Mouse (Mus musculus): ENCODE results near the gene Tmem150b. TPM values are rescaled to one million over a fixed set of nuclear protein-coding genes. Genes with fewer than 3 reads are reported as not detected.
A peak's percentile ranks its signal among the peaks of the same experiment; 100 is the strongest.

Gene Tmem150b
- polyA plus RNA-seq, 1 experiment: 0.14 TPM

DNA sequence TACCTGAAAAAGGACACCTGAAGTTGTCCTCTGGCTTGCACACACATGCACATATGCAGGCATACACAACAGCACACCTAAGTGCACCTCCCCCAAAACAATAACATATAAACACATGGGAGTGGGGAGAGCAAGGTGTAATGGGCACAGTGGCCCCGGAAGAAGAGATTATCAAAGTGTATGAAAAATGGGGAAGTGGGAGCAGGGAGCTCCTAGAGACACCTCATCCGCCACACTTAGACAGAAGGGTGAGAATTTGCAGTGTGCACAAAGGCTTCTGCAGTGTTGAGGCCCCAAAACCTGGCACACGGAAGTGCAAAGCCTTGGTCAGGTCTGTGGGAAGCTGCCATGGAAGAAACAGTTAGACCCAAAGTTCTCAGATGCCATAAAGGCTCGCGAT, 6.0 kb upstream of the Tmem150b start:
- no peak overlapping the region for H3K4me3 ChIP-seq (ENCODE audit: control insufficient read depth, low read depth, low read length)
- no peak for TF ChIP-seq CTCF (IDR thresholded peaks at IDR 0.05; ENCODE audit: control insufficient read depth, insufficient read depth, insufficient replicate concordance, low read depth, low read length)
- no peak for TF ChIP-seq POLR2A (IDR thresholded peaks at IDR 0.05; ENCODE audit: control insufficient read depth, low read depth, low read length)
- H3K4me1 ChIP-seq (ENCODE audit: control insufficient read depth, insufficient read depth, low read length): no peaks in the 10 kb centered on the region
- no peak overlapping the region for H3K27ac ChIP-seq (ENCODE audit: control insufficient read depth, insufficient read depth, low read depth, low read length)
- no peaks in the 10 kb centered on the region for H3K27me3 ChIP-seq (ENCODE audit: control insufficient read depth, insufficient read depth, low read length)
- no peaks in the 10 kb centered on the region for H3K36me3 ChIP-seq (ENCODE audit: control insufficient read depth, insufficient read depth, low read length)

DNA sequence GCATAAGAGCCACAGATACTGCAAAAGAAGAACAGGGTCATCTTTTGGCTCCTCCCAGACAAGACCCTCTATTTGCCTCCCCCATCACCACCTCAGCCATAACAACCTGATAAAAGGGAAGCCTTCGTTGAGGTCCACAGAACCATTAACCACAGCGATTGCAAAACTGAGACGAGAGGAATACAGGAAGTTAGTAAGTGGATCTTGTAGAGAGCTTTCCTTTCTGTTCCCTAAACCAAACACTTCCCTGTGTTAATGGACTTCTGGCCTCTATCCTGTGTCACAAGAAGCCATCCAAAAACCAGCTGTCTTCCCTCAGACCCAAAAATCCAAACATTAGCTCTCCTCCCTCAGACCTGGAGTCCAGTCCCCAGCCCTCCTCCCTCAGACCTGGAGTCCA, 690 bp downstream of the Tmem150b start:
- no peaks in the 10 kb centered on the region for H3K27me3 ChIP-seq (ENCODE audit: control insufficient read depth, insufficient read depth, low read length)
- no peak overlapping the region for H3K27ac ChIP-seq (ENCODE audit: control insufficient read depth, insufficient read depth, low read depth, low read length)
- no peaks in the 10 kb centered on the region for H3K36me3 ChIP-seq (ENCODE audit: control insufficient read depth, insufficient read depth, low read length)
- peaks cover 5% of the 10 kb centered on the region for H3K4me1 ChIP-seq (ENCODE audit: control insufficient read depth, insufficient read depth, low read length)
- TF ChIP-seq CTCF (IDR thresholded peaks at IDR 0.05; ENCODE audit: control insufficient read depth, insufficient read depth, insufficient replicate concordance, low read depth, low read length) (no peak), POLR2A (IDR thresholded peaks at IDR 0.05; ENCODE audit: control insufficient read depth, low read depth, low read length) (no peak)
- no peak overlapping the region for H3K4me3 ChIP-seq (ENCODE audit: control insufficient read depth, low read depth, low read length)

GRCm38 (mm10) chr7:4723508-4723907, 1.5 kb downstream of the Tmem150b start:
- peak overlapping the region; percentile 63 for H3K4me3 ChIP-seq (ENCODE audit: control insufficient read depth, low read depth, low read length)
- no peak overlapping the region for H3K27ac ChIP-seq (ENCODE audit: control insufficient read depth, insufficient read depth, low read depth, low read length)
- H3K27me3 ChIP-seq (ENCODE audit: control insufficient read depth, insufficient read depth, low read length): no peaks in the 10 kb centered on the region
- TF ChIP-seq POLR2A (IDR thresholded peaks at IDR 0.05; ENCODE audit: control insufficient read depth, low read depth, low read length) (no peak), CTCF (IDR thresholded peaks at IDR 0.05; ENCODE audit: control insufficient read depth, insufficient read depth, insufficient replicate concordance, low read depth, low read length) (no peak)
- H3K36me3 ChIP-seq (ENCODE audit: control insufficient read depth, insufficient read depth, low read length): no peaks in the 10 kb centered on the region
- H3K4me1 ChIP-seq (ENCODE audit: control insufficient read depth, insufficient read depth, low read length): peaks cover 5% of the 10 kb centered on the region

DNA sequence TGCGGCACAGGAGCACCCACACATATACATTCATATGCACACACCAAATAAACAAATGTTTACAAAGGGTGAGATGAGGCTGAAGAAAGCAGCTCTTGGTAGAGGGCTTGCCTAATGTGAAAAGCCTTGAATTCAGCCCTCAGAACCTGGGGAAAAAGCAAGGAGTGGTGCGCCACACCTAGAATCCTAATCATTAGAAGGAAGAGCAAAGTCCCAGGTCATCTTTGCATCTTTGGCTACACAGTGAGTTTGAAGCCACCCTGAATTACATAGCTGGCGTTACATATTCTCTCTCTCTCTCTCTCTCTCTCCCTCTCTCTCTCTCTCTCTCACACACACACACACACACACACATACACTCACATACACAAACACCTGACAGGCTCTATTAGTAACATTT, 5.8 kb downstream of the Tmem150b start:
- Histone ChIP-seq H3K36me3 (ENCODE audit: control insufficient read depth, insufficient read depth, low read length) (no peaks in the 10 kb centered on the region), H3K4me1 (ENCODE audit: control insufficient read depth, insufficient read depth, low read length) (peaks cover 5% of the 10 kb centered on the region), H3K27me3 (ENCODE audit: control insufficient read depth, insufficient read depth, low read length) (no peaks in the 10 kb centered on the region), H3K27ac (ENCODE audit: control insufficient read depth, insufficient read depth, low read depth, low read length) (no peak overlapping the region), H3K4me3 (ENCODE audit: control insufficient read depth, low read depth, low read length) (no peak overlapping the region)
- TF ChIP-seq POLR2A (IDR thresholded peaks at IDR 0.05; ENCODE audit: control insufficient read depth, low read depth, low read length): no peak
- TF ChIP-seq CTCF (IDR thresholded peaks at IDR 0.05; ENCODE audit: control insufficient read depth, insufficient read depth, insufficient replicate concordance, low read depth, low read length): no peak

- no peak overlapping the region for H3K27ac ChIP-seq (ENCODE audit: control insufficient read depth, insufficient read depth, low read depth, low read length)
- H3K4me3 ChIP-seq (ENCODE audit: control insufficient read depth, low read depth, low read length): no peak overlapping the region
- H3K27me3 ChIP-seq (ENCODE audit: control insufficient read depth, insufficient read depth, low read length): no peaks in the 10 kb centered on the region
- no peaks in the 10 kb centered on the region for H3K36me3 ChIP-seq (ENCODE audit: control insufficient read depth, insufficient read depth, low read length)
- no peaks in the 10 kb centered on the region for H3K4me1 ChIP-seq (ENCODE audit: control insufficient read depth, insufficient read depth, low read length)
- TF ChIP-seq POLR2A (IDR thresholded peaks at IDR 0.05; ENCODE audit: control insufficient read depth, low read depth, low read length) (no peak), CTCF (IDR thresholded peaks at IDR 0.05; ENCODE audit: control insufficient read depth, insufficient read depth, insufficient replicate concordance, low read depth, low read length) (no peak)
These were observed 8.1 kb downstream of the Tmem150b start for GRCm38 (mm10) chr7:4716955-4717354.

DNA sequence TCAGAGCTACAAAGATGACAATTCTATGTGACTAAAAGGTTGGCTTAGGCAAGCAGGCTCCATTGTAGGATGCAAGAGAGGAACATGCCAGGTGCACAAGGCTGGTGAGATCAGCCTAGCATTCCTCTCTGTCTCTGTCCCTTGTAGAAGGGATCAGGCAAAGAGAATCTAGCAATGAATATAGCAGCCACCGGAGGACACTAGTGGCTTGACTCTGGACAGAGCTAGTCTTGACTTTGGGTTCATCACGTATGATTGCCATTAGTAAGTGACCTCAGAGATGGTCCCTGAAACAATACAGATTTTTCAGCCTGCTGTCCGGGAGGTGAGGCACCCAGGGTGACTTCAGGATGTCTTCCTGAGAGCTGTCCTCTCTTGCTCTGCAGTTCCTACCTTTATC, 12.5 kb downstream of the Tmem150b start:
- Histone ChIP-seq H3K27ac (ENCODE audit: control insufficient read depth, insufficient read depth, low read depth, low read length) (no peak overlapping the region), H3K4me3 (ENCODE audit: control insufficient read depth, low read depth, low read length) (no peak overlapping the region), H3K27me3 (ENCODE audit: control insufficient read depth, insufficient read depth, low read length) (no peaks in the 10 kb centered on the region), H3K36me3 (ENCODE audit: control insufficient read depth, insufficient read depth, low read length) (no peaks in the 10 kb centered on the region), H3K4me1 (ENCODE audit: control insufficient read depth, insufficient read depth, low read length) (no peaks in the 10 kb centered on the region; the same call in 1 of the 2 replicates)
- no peak for TF ChIP-seq CTCF (IDR thresholded peaks at IDR 0.05; ENCODE audit: control insufficient read depth, insufficient read depth, insufficient replicate concordance, low read depth, low read length)
- no peak for TF ChIP-seq POLR2A (IDR thresholded peaks at IDR 0.05; ENCODE audit: control insufficient read depth, low read depth, low read length)

DNA sequence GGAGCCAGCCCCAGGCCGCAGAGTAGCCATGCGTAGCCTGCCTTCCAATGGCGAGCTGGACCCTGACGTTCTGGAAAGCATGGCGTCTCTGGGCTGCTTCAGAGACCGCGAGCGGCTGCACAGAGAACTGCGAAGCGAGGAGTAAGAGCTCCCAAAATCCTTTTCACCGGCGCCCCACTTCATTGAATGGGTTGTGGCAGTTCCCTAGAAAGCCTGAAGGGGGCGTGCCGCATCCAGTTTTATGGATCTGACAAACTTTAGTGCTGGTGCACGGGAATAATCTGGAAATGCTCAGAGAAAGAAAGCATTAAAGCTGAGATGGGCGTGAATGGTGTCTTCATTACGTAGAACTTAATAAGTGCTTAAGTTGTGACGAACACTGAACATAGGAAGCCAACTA, 20.0 kb downstream of the Tmem150b start:
- no peak overlapping the region for H3K27ac ChIP-seq (ENCODE audit: control insufficient read depth, insufficient read depth, low read depth, low read length)
- no peaks in the 10 kb centered on the region for H3K27me3 ChIP-seq (ENCODE audit: control insufficient read depth, insufficient read depth, low read length)
- peaks cover 19% of the 10 kb centered on the region for H3K4me1 ChIP-seq (ENCODE audit: control insufficient read depth, insufficient read depth, low read length)
- TF ChIP-seq POLR2A (IDR thresholded peaks at IDR 0.05; ENCODE audit: control insufficient read depth, low read depth, low read length) (no peak), CTCF (IDR thresholded peaks at IDR 0.05; ENCODE audit: control insufficient read depth, insufficient read depth, insufficient replicate concordance, low read depth, low read length) (peak; percentile 46)
- H3K4me3 ChIP-seq (ENCODE audit: control insufficient read depth, low read depth, low read length): peak overlapping the region; percentile 25; the same call in 1 of the 2 replicates
- no peaks in the 10 kb centered on the region; the same call in none of the 2 replicates for H3K36me3 ChIP-seq (ENCODE audit: control insufficient read depth, insufficient read depth, low read length)

- no peaks in the 10 kb centered on the region for H3K27me3 ChIP-seq (ENCODE audit: control insufficient read depth, insufficient read depth, low read length)
- peaks cover 19% of the 10 kb centered on the region for H3K4me1 ChIP-seq (ENCODE audit: control insufficient read depth, insufficient read depth, low read length)
- no peak overlapping the region for H3K4me3 ChIP-seq (ENCODE audit: control insufficient read depth, low read depth, low read length)
- TF ChIP-seq POLR2A (IDR thresholded peaks at IDR 0.05; ENCODE audit: control insufficient read depth, low read depth, low read length): no peak
- TF ChIP-seq CTCF (IDR thresholded peaks at IDR 0.05; ENCODE audit: control insufficient read depth, insufficient read depth, insufficient replicate concordance, low read depth, low read length): no peak
- no peak overlapping the region for H3K27ac ChIP-seq (ENCODE audit: control insufficient read depth, insufficient read depth, low read depth, low read length)
- no peaks in the 10 kb centered on the region; the same call in none of the 2 replicates for H3K36me3 ChIP-seq (ENCODE audit: control insufficient read depth, insufficient read depth, low read length)
These were observed 21.9 kb downstream of the Tmem150b start for GRCm38 (mm10) chr7:4703195-4703594.
